Mouse (Mus musculus) kidney, postnatal 10 days (tissue): ENCODE measurements at regions not wholly inside any gene's neighbourhood (a gene's known extent, or its start where the extent isn't known, plus 50 kb on each side); places are given as distances from the start of the nearest gene placed in this dataset.
"Not testable (repeated sequence)": the region's sequence is repeated elsewhere in the genome, so short reads cannot be mapped to it uniquely, and the experiment has no call there.

ENCODE experiments used
- DNase-seq: peaks from one replicate; pipeline ENCODE4 v3.0.0; 2021; ENCODE audit warnings: mixed read lengths

DNA sequence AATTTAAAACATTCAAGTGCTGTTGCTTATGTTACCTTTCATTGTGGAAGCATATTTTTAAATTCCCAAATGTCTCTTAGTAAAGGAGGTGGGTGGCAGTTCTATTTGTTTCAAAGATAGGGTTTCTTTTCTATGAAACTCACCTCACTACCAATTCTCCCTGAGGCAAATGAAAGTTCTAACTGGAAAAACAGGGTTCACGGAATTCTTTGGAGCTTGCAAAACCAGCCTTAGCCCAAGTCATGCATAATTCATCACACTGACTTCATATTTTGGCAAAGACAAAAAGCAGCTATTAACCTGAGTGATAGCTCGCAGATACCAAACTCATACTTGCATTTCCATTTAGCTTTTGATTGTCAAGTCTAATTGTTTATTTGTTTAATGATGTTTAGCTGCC lies 73.8 kb downstream of the Dio2 start:
- DNase-seq: no peak

DNA sequence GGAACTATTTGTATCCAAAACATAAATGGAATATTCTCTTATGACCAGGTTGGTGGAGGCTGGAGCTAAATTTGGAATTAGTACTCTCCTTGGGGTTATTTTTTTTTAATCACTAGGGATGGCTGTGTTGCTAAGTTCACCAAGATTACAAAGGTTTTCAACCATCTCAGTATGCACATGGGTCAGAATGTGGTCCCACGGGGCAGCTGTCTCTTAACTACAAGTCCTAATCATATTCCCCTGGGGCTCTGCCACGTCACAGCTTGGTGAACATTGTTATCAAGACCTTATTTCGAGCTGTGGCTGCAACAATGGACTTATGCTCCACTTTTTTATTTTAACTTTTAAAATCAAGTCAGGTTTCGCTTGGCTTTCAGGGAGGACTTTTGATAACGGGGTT lies 92.8 kb downstream of the Dio2 start:
- peak; percentile 19 for DNase-seq

- no peak for DNase-seq
These were observed 94.3 kb downstream of the Dio2 start for GRCm38 (mm10) chr12:90643891-90644290.

DNA sequence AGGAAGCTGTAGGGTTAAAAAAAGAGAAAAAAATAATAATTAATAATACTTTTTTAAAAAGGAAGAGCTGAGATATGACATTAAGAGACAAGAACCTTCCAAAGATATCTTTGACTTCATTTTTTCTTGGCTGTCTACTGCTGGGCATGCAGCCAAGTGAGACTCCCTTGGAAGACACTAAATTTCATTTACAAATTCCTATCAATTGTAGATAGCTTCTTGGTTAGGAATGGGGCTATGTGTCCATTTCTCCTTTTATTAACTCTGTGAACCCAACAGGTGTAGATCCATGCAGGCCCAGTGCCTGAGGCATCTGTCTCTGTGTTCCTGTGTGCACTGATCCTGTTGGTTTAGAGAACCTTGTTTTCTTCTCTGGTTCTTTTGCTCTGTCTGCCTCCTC lies 113.4 kb downstream of the Dio2 start:
- DNase-seq: peak; percentile 33

GRCm38 (mm10) chr12:90623426-90623825 lies 114.8 kb downstream of the Dio2 start:
- DNase-seq: no peak

DNA sequence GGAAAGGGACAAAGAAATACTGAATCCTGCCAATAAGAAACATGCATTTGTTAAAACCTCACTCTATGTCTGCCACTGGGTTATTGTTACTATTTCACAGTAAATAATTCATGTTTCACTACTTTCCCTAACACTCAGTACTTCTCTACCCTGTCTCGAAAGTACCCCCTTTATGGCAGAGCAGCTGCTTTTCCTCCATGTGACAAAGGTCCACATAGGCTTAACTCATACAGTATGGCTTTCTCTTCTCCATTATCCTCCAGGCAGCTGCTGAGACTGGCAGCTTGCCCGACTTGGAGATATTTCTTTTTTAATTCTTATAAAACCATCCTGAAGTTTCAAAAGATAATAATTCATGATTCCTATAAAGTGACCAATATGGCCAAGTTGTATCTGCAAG lies 129.4 kb downstream of the Dio2 start:
- no peak for DNase-seq

GRCm38 (mm10) chr12:90607894-90608293 lies 130.3 kb downstream of the Dio2 start:
- no peak for DNase-seq

GRCm38 (mm10) chr12:90580006-90580405 lies 158.2 kb downstream of the Dio2 start:
- DNase-seq: peak; percentile 12

GRCm38 (mm10) chr12:90576103-90576502 lies 162.1 kb downstream of the Dio2 start:
- DNase-seq: no peak

DNA sequence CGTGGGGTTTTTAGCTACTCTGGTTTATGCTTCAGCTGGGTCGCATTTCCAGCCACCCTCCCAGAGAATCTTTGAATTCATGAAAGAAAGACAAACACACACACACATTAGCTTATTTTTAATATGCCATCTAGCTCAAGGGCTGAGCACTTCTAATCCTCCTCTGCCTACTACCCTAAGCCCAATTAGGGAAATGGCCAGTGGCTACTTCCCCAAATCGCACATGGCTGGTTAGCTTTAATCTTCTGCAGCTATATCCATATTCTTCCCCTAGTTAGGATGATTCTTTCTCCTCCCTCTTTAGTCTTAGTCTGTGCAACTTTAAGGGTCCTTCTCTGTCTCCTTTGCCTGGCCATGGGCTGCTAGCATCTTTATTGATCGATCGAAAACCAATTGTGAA lies 166.3 kb downstream of the Dio2 start:
- DNase-seq: no peak

GRCm38 (mm10) chr12:90571506-90571905 lies 166.7 kb downstream of the Dio2 start:
- DNase-seq: no peak

- DNase-seq: peak; percentile 45
These were observed 171.9 kb downstream of the Dio2 start for GRCm38 (mm10) chr12:90566349-90566748.

DNA sequence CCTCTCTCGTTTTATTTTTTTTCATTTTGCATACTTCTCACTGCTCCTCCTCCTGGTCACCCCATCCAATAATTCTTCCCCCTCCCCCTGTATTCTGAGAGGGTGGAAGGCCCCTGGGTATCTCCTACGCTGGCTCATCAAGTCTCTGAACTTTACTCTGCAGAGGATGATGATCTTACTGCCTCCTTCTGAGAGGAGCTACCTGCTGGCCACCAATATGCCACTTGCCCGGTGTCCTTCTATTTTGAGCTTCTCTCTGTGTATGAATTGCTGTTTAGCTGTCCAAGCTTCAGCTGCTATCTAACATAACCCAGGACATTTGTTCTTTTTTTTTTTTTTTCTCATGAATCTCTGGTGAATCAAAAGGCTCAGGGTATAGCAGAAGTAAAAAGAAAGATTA lies 173.2 kb downstream of the Dio2 start:
- no peak for DNase-seq

- not testable (repeated sequence) for DNase-seq
These were observed 173.6 kb downstream of the Dio2 start for GRCm38 (mm10) chr12:90564594-90564993.

- DNase-seq: no peak
These were observed 195.9 kb downstream of the Dio2 start for GRCm38 (mm10) chr12:90542361-90542760.
